Mouse (Mus musculus) bone marrow, adult 2 months (tissue): Measurements from ENCODE around the gene Ints5.

Experiments used
- CTCF ChIP-seq: fragments of 200-500 bp; IDR thresholded peaks from 2 replicates; pipeline ENCODE4 v1.5.1; 2011; ENCODE audit warnings: low read length, control low read depth; ENCODE audit not compliant: control insufficient read depth, insufficient read depth
- POLR2A ChIP-seq: fragments of 200-500 bp; IDR thresholded peaks from 2 replicates; pipeline ENCODE4 v1.6.1; 2011; ENCODE audit warnings: low read depth, mild to moderate bottlenecking, control low read depth, low read length, borderline replicate concordance; ENCODE audit not compliant: control insufficient read depth

- peak; percentile 75 for TF ChIP-seq CTCF
- no peak for TF ChIP-seq POLR2A
Measured at GRCm38 (mm10) chr19:8857689-8858088, 35.1 kb upstream of the Ints5 start.
